Mouse (Mus musculus) spleen, postnatal 4 days (tissue): Measurements from ENCODE around the gene Necap2.

Experiments
- DNase-seq, 2 experiments: peaks; one replicate each; pipeline ENCODE4 v3.0.0; 2022; ENCODE audit warnings: low spot score in 2 of 2

The Necap2 gene

GRCm38 (mm10) chr4:141077681-141078509, at the start of gene Necap2:
Gene Necap2 (minus strand): TSS chr4:141078357.
- DNase-seq: peak; percentile 95 to 98

- DNase-seq: no peak
Observed at GRCm38 (mm10) chr4:141123065-141123464, 44.9 kb upstream of the Necap2 start.

- no peak for DNase-seq
Observed at GRCm38 (mm10) chr4:141122663-141123062, 44.5 kb upstream of the Necap2 start.

GRCm38 (mm10) chr4:141120700-141121099, 42.5 kb upstream of the Necap2 start:
- peak; percentile 51 to 79 for DNase-seq

- DNase-seq: no peak
Observed at GRCm38 (mm10) chr4:141118691-141119090, 40.5 kb upstream of the Necap2 start.

- DNase-seq: no peak
Observed at GRCm38 (mm10) chr4:141115398-141115797, 37.2 kb upstream of the Necap2 start.

GRCm38 (mm10) chr4:141114521-141114981, 36.4 kb upstream of the Necap2 start:
- DNase-seq: no peak

GRCm38 (mm10) chr4:141113831-141114230, 35.7 kb upstream of the Necap2 start:
- no peak for DNase-seq

GRCm38 (mm10) chr4:141108196-141108732, 30.1 kb upstream of the Necap2 start:
- no peak for DNase-seq

- DNase-seq: no peak
Observed at GRCm38 (mm10) chr4:141106526-141107183, 28.5 kb upstream of the Necap2 start.

GRCm38 (mm10) chr4:141101855-141102254, 23.7 kb upstream of the Necap2 start:
- peak; percentile 42 to 80 for DNase-seq

- DNase-seq: no peak
Observed at GRCm38 (mm10) chr4:141101291-141101690, 23.1 kb upstream of the Necap2 start.

GRCm38 (mm10) chr4:141099956-141100355, 21.8 kb upstream of the Necap2 start:
- no peak for DNase-seq

- DNase-seq: no peak
Observed at GRCm38 (mm10) chr4:141098935-141099334, 20.8 kb upstream of the Necap2 start.

- no peak for DNase-seq
Observed at GRCm38 (mm10) chr4:141096710-141097109, 18.6 kb upstream of the Necap2 start.

- no peak for DNase-seq
Observed at GRCm38 (mm10) chr4:141095016-141095415, 16.9 kb upstream of the Necap2 start.

- DNase-seq: no peak
Observed at GRCm38 (mm10) chr4:141088714-141089113, 10.6 kb upstream of the Necap2 start.

- no peak for DNase-seq
Observed at GRCm38 (mm10) chr4:141088033-141088432, 9.9 kb upstream of the Necap2 start, which contains the start of gene Spata21. Gene Spata21 (plus strand): TSS chr4:141088333.

GRCm38 (mm10) chr4:141086862-141087261, 8.7 kb upstream of the Necap2 start:
- no peak for DNase-seq

- DNase-seq: peak in 1 of 2 experiments; percentile 63
Observed at GRCm38 (mm10) chr4:141078510-141079137, 467 bp upstream of the Necap2 start.

- peak; percentile 74 to 82 for DNase-seq
Observed at GRCm38 (mm10) chr4:141076761-141077506, 1.2 kb downstream of the Necap2 start.
